Mouse (Mus musculus) neural tube, embryonic 12.5 days (tissue): Measurements from ENCODE around the gene Sema4d. TPM values are rescaled to one million over a fixed set of nuclear protein-coding genes. Genes with fewer than 3 reads are reported as not detected.

ENCODE experiments used
- ATAC-seq: fragments of 200-750 bp; cut with Nextera tagmentation; 2 replicates; pipeline ENCODE4 v1.8.0; 2017; ENCODE audit warnings: low read depth, mild to moderate bottlenecking, moderate TSS enrichment, moderate library complexity; ENCODE audit not compliant: low FRiP score
- H3K27ac ChIP-seq: fragments of 300-500 bp; sonication (generic); 2 replicates; pipeline ENCODE4 v1.5.1; 2016
- H3K27me3 ChIP-seq: fragments of 300-500 bp; sonication (generic); replicated peaks from 2 replicates; pipeline ENCODE4 v1.6.1; 2016; ENCODE audit warnings: mild to moderate bottlenecking
- H3K36me3 ChIP-seq: fragments of 300-500 bp; sonication (generic); 2 replicates; pipeline ENCODE4 v1.6.1; 2016; ENCODE audit warnings: mild to moderate bottlenecking
- H3K4me1 ChIP-seq: fragments of 300-500 bp; sonication (generic); 2 replicates; pipeline ENCODE4 v1.6.1; 2016
- H3K4me2 ChIP-seq: fragments of 300-500 bp; sonication (generic); replicated peaks from 2 replicates; pipeline ENCODE4 v1.6.1; 2016; ENCODE audit warnings: mild to moderate bottlenecking
- H3K4me3 ChIP-seq: fragments of 300-500 bp; sonication (generic); 2 replicates; pipeline ENCODE4 v1.5.1; 2016
- H3K9ac ChIP-seq: fragments of 300-500 bp; sonication (generic); 2 replicates; pipeline ENCODE4 v1.6.1; 2016; ENCODE audit warnings: mild to moderate bottlenecking
- H3K9me3 ChIP-seq: fragments of 300-500 bp; sonication (generic); 2 replicates; pipeline ENCODE4 v1.6.1; 2016; ENCODE audit warnings: mild to moderate bottlenecking
- WGBS: fragments of 180-500 bp; shearing (Covaris S2); methylation state at CpG from one replicate; pipeline ENCODE4 v1.1.7; 2016; 5-methylcytosine and 5-hydroxymethylcytosine counted together
- polyA plus RNA-seq: library from polyadenylated mRNA; unstranded; fragments of >200 nt; fragmentation: Nextera tagmentation; extraction: Ambion mirVana; gene quantifications from 2 replicates; pipeline ENCODE4 v1.2.1, GENCODE M21; 2016

Gene Sema4d
- polyA plus RNA-seq, 1 experiment from 2014 or later: 9.9 TPM

DNA sequence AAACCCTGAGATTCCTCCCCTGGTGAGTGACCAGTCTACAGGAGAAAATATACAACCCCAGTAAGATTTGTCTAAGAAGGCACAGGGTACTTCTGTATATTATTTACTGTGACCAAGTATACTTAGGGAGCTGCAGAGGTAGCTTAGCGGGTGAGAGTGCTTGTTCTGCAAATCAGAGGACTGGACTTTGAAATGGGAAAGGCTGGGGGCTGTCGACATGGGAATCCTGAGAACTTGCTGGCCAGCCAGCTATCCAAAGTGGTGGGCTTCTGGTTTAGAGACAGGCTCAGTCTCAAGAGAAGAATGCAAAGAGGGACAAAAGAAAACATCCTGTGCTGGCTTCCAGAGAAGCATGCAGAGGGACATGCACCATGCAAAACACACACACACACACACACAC lies 5.7 kb downstream of the Sema4d start:
- Histone ChIP-seq H3K4me2 (no peak overlapping the region), H3K36me3 (no peaks in the 10 kb centered on the region), H3K9ac (no peak overlapping the region), H3K27me3 (peaks cover 15% of the 10 kb centered on the region), H3K4me1 (peaks cover 9% of the 10 kb centered on the region), H3K27ac (no peak overlapping the region), H3K4me3 (no peak overlapping the region), H3K9me3 (no peaks in the 10 kb centered on the region)
- no peak for ATAC-seq
- 40% methylated on average over 2 of the region's 2 CpGs for WGBS

DNA sequence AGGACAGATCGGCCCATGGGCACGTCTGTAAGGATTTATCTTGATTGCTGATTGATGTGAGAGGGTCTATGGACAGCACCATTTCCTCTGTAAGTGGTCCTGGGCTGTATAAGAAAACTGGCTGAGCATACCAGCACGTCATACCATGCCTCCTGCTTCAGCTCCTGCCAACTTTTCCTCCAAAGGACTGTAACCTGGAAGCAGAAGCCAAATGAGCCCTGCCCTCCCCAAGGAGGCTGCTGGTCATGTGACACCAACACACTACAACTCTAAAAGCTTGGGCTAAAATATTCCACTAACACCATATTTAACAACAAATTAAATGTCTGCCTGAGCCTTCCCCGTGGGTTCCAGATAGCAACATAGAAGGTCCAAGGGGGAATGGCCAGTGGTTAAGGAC lies 6.9 kb downstream of the Sema4d start:
- Histone ChIP-seq H3K4me2 (no peak overlapping the region), H3K36me3 (no peaks in the 10 kb centered on the region), H3K27ac (no peak overlapping the region), H3K9me3 (no peaks in the 10 kb centered on the region), H3K4me1 (no peaks in the 10 kb centered on the region), H3K4me3 (no peak overlapping the region), H3K27me3 (0 out of 2 replicates have a peak, but pooled peaks cover 3% of the 10 kb centered on the region), H3K9ac (no peak overlapping the region)
- 87% methylated on average over 4 of the region's 4 CpGs for WGBS
- no peak for ATAC-seq

DNA sequence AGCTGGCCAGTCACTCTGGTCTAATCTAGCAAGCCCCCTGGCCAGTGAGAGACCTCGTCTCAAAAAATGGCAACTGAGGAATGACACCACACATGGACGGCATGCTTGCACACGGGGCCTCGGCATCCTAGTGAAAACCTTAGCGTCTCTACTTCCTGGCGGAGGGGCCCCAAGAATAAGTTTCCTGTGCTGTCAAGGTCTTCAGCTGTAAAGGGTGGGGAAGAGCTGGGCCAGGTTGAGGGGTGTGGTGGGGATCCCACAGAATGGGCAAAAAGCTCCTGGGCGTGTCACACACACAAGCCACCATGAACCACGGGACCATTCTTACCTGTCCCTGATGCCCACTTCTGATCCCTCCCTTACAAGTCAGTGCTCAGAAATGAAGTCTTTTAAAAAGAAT lies 9.1 kb downstream of the Sema4d start:
- no peaks in the 10 kb centered on the region for H3K27me3 ChIP-seq
- no peak overlapping the region for H3K27ac ChIP-seq
- H3K36me3 ChIP-seq: no peaks in the 10 kb centered on the region
- no peak for ATAC-seq
- H3K4me1 ChIP-seq: no peaks in the 10 kb centered on the region; the same call in 1 of the 2 replicates
- H3K9ac ChIP-seq: no peak overlapping the region
- 95% methylated on average over 8 of the region's 8 CpGs for WGBS
- no peaks in the 10 kb centered on the region for H3K9me3 ChIP-seq
- no peak overlapping the region for H3K4me3 ChIP-seq
- no peak overlapping the region for H3K4me2 ChIP-seq

DNA sequence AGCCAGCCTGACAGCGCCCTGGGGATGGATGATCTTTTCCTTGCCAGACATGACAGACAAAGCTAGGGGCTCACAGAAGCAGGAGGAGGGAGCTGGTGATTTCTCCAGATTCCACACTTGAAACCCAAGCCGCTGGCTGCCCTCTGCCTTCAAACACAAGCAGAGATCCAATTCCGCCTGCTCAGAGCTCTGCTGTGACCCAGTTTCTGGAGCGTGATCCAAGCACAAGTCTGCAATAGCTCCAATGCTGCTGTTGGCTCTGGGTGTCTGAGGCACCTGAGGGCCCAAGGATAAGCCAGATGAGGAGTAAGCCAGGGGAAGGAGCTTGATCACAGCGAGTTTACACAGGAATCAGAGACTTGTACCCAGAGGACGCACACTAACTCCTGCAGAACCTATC lies 9.7 kb downstream of the Sema4d start:
- Histone ChIP-seq H3K4me3 (no peak overlapping the region), H3K36me3 (no peaks in the 10 kb centered on the region), H3K4me1 (no peaks in the 10 kb centered on the region; the same call in 1 of the 2 replicates), H3K4me2 (no peak overlapping the region), H3K27me3 (no peaks in the 10 kb centered on the region), H3K9ac (no peak overlapping the region), H3K9me3 (no peaks in the 10 kb centered on the region), H3K27ac (no peak overlapping the region)
- 82% methylated on average over 6 of the region's 6 CpGs for WGBS
- no peak for ATAC-seq

DNA sequence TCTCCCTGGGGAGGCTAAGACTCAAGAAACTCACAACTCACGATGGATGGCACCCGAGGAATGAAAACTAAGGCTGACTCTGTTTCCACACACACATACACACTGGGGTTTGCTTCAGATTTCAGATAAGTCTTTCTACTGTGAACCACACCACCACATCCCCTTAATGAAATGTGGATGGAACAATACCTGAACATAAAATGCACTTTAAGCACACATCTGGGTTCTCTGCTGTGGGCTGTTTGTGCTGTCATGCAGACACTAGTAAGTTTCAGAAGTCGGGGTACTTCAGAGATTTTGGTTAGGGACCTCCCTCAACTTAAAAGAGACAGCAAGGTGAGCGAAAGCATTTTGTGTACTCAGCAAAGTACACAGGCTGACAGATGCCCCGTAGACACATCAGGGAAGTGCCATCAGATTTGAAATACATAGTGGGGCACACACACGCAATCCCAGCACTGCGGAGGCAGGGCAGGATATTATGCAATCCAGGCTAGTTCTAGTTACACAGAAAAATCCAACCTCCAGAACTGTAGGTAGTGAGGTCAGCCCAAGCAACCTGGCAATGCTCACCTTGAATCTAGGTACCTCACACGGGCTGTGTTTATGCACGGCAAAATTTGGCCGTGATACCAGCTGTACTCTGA lies 12.9 kb downstream of the Sema4d start:
- H3K36me3 ChIP-seq: no peaks in the 10 kb centered on the region
- no peak overlapping the region for H3K4me3 ChIP-seq
- no peak for ATAC-seq
- H3K4me2 ChIP-seq: no peak overlapping the region
- H3K4me1 ChIP-seq: peaks cover 16% of the 10 kb centered on the region
- H3K27me3 ChIP-seq: no peaks in the 10 kb centered on the region
- no peaks in the 10 kb centered on the region for H3K9me3 ChIP-seq
- WGBS: 93% methylated on average over 10 of the region's 10 CpGs
- no peak overlapping the region for H3K9ac ChIP-seq
- H3K27ac ChIP-seq: no peak overlapping the region

DNA sequence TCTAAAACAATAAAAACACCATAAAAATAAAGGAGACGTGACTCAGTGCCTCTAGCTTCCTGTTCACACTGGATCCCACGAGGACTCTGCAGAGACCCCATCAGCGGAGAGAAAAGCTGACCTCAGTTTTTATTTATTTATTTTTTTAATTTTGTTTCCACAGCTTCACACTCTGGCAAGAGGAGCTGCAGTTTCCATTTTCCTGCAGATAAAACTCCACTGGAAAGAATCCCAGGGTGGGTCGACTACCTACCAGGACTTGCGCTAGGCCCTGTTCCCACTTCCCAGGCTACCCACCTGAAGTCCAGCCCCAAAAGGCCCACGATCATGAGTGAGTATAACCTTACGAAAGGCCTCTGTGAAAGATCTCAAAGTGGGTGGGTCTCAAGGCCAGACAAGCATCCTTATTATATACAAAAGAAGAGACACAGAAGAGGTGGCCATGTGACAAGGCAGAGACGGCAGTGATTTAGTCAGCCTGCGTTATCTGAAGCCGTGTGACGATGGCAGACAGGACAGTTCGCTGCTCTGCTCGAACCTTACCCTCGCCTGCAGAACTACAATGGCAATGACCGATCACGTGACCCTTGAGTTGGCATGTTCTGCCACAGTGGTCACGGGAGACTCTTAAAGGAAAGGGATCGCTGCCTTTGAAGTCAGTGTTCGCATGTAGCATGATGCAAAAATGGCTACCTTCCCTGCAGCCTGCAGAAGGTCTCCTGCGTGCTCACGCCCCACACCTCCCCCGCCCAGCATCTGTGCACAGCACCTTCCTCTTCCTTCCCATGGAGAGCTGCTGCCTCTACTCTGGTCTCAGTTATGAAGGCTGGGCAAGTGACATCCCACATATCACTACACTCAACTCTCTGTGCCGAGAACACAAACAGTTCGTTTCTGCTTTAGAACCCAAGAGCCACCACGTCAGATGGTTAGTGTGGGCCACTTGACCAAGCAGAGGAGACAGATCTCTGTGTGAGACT lies 14.3 kb downstream of the Sema4d start:
- WGBS: 78% methylated on average over 25 of the region's 25 CpGs
- ATAC-seq: no peak
- H3K27me3 ChIP-seq: no peaks in the 10 kb centered on the region
- H3K4me1 ChIP-seq: peaks cover 16% of the 10 kb centered on the region
- H3K4me2 ChIP-seq: no peak overlapping the region
- no peak overlapping the region for H3K4me3 ChIP-seq
- H3K36me3 ChIP-seq: no peaks in the 10 kb centered on the region
- H3K27ac ChIP-seq: no peak overlapping the region
- H3K9me3 ChIP-seq: no peaks in the 10 kb centered on the region
- H3K9ac ChIP-seq: no peak overlapping the region

DNA sequence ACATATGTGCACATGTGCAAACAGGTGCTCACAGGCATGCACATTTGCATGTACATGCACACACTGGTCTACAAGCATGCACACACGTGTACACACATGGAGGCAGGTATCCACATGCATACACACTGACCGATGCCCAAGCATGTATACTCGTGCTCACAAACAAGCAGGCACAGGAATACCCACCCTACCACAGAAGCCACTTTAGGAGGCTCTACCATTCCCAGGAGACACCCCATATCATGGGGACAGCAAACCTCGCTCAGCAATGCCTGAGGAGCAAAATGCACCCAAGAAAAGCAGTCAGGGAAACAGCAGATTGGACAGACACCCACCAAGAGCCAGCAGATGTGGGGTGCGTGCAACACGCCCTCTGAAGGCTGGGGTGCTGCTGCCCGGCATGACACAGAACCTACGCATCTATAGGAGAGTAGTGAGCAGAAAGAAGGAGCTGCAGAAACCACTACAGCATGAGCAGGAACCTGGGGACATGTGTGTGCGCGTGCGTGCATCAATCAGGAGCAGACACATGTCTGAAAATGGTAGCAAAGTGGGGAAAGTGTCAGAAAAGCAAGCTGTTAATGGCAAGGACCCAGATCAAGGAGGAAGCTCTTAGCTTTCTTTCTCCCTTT lies 15.1 kb downstream of the Sema4d start:
- 89% methylated on average over 11 of the region's 11 CpGs for WGBS
- Histone ChIP-seq H3K27ac (no peak overlapping the region), H3K27me3 (no peaks in the 10 kb centered on the region), H3K9me3 (no peaks in the 10 kb centered on the region), H3K4me3 (no peak overlapping the region), H3K4me2 (no peak overlapping the region), H3K4me1 (peaks cover 16% of the 10 kb centered on the region), H3K36me3 (no peaks in the 10 kb centered on the region), H3K9ac (no peak overlapping the region)
- no peak for ATAC-seq

DNA sequence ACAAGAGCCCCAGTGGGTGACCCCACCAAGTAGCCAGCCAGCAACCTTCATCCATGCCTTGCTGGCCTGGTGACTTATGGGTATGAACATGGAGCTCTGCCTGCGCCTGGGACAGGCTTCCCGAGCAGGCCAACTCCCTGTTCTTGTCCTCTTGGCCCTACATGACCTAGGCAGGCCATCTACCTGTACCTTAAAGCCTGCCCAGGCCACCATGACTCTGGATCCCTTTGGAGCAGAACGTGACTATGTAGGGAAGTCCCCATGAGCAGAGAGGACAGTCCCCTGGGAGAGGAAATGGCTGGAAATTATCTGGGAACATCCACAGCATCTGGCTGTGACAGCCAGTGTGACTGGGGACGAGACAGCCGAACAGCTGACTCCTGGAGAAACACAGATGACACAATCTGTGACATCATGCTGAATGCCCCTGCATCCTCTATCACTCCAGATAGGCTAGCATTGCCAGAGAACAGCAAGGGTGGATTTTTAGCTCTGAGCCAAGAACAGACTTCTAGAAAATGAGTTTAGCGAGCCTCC lies 15.7 kb downstream of the Sema4d start:
- 64% methylated on average over 6 of the region's 6 CpGs for WGBS
- no peaks in the 10 kb centered on the region for H3K27me3 ChIP-seq
- H3K9ac ChIP-seq: no peak overlapping the region

DNA sequence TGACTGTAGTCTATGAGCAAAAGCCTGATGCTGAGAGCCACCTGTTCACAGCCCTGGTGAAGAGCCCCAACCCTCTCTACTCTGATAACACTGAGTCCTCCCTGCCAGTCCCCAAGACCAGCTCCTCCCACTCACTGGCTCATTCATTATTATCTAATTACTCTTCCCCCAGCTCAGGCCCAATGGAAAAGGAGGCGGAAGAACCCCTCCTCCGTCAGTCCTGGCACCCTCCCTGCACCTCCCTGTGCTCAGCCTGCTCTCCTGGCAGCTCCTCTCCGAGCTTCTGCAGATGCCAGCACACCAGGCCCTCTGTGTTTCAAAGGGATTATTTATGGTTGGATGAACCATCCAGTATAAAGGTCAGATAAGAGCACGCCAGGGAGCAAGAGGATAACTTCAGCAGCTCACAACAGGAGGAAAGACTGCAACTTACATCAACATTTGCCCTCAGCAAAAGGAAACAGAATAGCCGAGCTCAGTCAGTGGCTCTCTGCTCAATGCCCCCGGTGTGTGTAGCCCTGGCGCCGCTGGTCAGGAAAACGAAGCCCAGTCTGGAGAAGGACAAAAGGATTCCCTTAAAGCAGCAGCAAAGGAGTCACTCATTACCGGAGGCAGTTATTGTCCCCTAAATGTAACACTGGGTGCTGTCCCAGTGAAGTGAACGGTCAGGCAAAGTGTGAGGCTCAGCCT lies 16.4 kb downstream of the Sema4d start:
- Histone ChIP-seq H3K36me3 (no peaks in the 10 kb centered on the region), H3K9ac (no peak overlapping the region), H3K4me3 (no peak overlapping the region), H3K9me3 (no peaks in the 10 kb centered on the region), H3K27ac (no peak overlapping the region), H3K4me2 (peak overlapping the region; percentile 25; the same call in 1 of the 2 replicates), H3K27me3 (no peaks in the 10 kb centered on the region), H3K4me1 (peaks cover 16% of the 10 kb centered on the region)
- 11% methylated on average over 11 of the region's 11 CpGs for WGBS
- ATAC-seq: peak; percentile 49; the same call in 1 of the 2 replicates

More for the DNA sequence above, 15.7 kb downstream of the Sema4d start:
- Histone ChIP-seq H3K4me2 (peak overlapping the region; percentile 25; the same call in 1 of the 2 replicates), H3K9me3 (no peaks in the 10 kb centered on the region), H3K36me3 (no peaks in the 10 kb centered on the region), H3K4me1 (peaks cover 16% of the 10 kb centered on the region), H3K4me3 (no peak overlapping the region), H3K27ac (no peak overlapping the region)
- ATAC-seq: peak; percentile 54; the same call in 1 of the 2 replicates

DNA sequence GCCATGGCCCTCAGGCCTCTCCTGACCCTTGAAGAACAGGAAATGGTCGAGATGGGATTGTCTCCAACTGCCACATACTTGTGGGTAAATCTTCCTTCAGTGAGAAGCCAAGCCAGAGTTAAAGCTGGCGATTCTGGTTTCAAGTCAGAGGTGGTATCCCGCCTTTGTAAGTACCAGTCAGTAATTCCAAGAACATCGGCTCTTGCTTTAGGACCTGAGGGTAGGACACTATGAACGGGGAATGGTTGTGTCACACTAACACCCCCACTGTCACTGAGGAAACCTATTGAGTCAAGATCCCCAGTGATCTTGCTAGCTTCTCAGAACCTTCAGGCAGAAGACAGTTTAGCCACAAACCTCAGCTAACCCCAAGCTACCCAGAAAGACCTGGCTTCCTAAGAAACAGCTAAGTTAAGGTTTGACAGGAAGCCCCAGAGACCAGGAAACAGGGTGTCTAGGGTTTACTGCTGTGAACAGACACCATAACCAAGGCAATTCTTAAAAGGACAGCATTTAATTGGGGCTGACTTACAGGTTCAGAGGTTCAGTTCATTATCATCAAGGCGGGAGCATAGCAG lies 17.3 kb downstream of the Sema4d start:
- H3K4me2 ChIP-seq: no peak overlapping the region
- no peak overlapping the region for H3K9ac ChIP-seq
- H3K27me3 ChIP-seq: no peaks in the 10 kb centered on the region
- ATAC-seq: no peak
- no peak overlapping the region for H3K27ac ChIP-seq
- H3K36me3 ChIP-seq: no peaks in the 10 kb centered on the region
- H3K9me3 ChIP-seq: no peaks in the 10 kb centered on the region
- peaks cover 16% of the 10 kb centered on the region for H3K4me1 ChIP-seq
- 85% methylated on average over 6 of the region's 6 CpGs for WGBS
- H3K4me3 ChIP-seq: no peak overlapping the region

DNA sequence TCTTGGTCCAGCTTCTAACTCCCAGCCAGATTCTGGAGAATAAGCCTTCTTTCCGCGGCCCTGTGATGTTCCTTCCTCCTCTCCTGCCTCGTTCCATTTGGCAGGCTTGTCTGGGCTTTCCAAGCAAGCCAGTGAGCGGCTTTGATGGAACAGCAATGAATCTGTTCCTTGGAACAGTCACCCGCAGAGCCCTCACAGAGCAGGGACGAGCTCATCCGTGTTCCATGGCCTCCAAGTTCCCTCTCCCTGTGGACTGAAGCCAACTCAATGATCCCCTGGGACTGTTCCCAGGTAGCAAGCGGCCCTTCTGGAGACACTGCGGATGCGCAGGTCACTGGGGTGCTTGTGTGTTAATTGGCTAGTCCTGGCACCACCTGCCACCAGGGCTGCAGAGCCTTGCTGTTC lies 21.7 kb downstream of the Sema4d start:
- H3K4me2 ChIP-seq: no peak overlapping the region
- no peak overlapping the region for H3K9ac ChIP-seq
- H3K27ac ChIP-seq: no peak overlapping the region
- H3K36me3 ChIP-seq: no peaks in the 10 kb centered on the region
- peaks cover 4% of the 10 kb centered on the region for H3K4me1 ChIP-seq
- no peak for ATAC-seq
- WGBS: 81% methylated on average over 10 of the region's 10 CpGs
- H3K27me3 ChIP-seq: no peaks in the 10 kb centered on the region
- no peak overlapping the region for H3K4me3 ChIP-seq
- no peaks in the 10 kb centered on the region for H3K9me3 ChIP-seq
